Mouse (Mus musculus): ENCODE results near the gene Cpa4. TPM values are rescaled to one million over a fixed set of nuclear protein-coding genes. Genes with fewer than 3 reads are reported as not detected.

Gene Cpa4
- not detected for polyA plus RNA-seq (2012; fragmentation: generic; extraction: Trizol)
- long read RNA-seq, experiment 1 = 0 reads
- long read RNA-seq, experiment 2, partial matches to known transcripts = 0 of 1 reads
- long read RNA-seq, experiment 2, other reads (novel, unspliced or antisense) = 0 of 1 reads

- H3K4me3 ChIP-seq (ENCODE audit: insufficient read depth, poor library complexity, severe bottlenecking) = no peak within 1 kb of the TSS
- TF ChIP-seq MYOG (IDR thresholded peaks at IDR 0.05; ENCODE audit: control insufficient read depth, extremely low read depth, insufficient read length) (no peak), CTCF (IDR thresholded peaks at IDR 0.05; ENCODE audit: control insufficient read depth, insufficient read depth, insufficient read length) (no peak), MAX (IDR thresholded peaks at IDR 0.05) (no peak), USF1 (IDR thresholded peaks at IDR 0.05; ENCODE audit: low read depth) (no peak)
These were observed at the start of gene Cpa4 for GRCm38 (mm10) chr6:30568069-30568468. TSS of gene Cpa4 (plus strand) at chr6:30568369.

GRCm38 (mm10) chr6:30520400-30520799, 47.8 kb upstream of the Cpa4 start:
- H3ac ChIP-seq (ENCODE audit: control insufficient read depth, insufficient read length, low read depth) = no peak overlapping the region
- H3K27me3 ChIP-seq (ENCODE audit: control insufficient read depth, insufficient read depth, insufficient read length) = no peaks in the 10 kb centered on the region
- H3K79me2 ChIP-seq (ENCODE audit: control insufficient read depth, insufficient read depth) = no peaks in the 10 kb centered on the region
- no peak for TF ChIP-seq CTCF (IDR thresholded peaks at IDR 0.05; ENCODE audit: control insufficient read depth, insufficient read depth, insufficient read length)
- no peak for TF ChIP-seq CEBPB (IDR thresholded peaks at IDR 0.05; ENCODE audit: low read depth)
- no peak for TF ChIP-seq MAX (IDR thresholded peaks at IDR 0.05)
- TF ChIP-seq FOSL1 (IDR thresholded peaks at IDR 0.05; ENCODE audit: insufficient read depth, low read length, poor library complexity, severe bottlenecking) = no peak
- H3K4me3 ChIP-seq (ENCODE audit: insufficient read depth, poor library complexity, severe bottlenecking) = no peak overlapping the region
- no peaks in the 10 kb centered on the region for H3K36me3 ChIP-seq (ENCODE audit: control insufficient read depth, insufficient read depth)
- H3K79me3 ChIP-seq (ENCODE audit: low read depth) = no peaks in the 10 kb centered on the region

More at GRCm38 (mm10) chr6:30568069-30568468, at the start of gene Cpa4:
- Histone ChIP-seq H3ac (ENCODE audit: control insufficient read depth, insufficient read length, low read depth) (no peak within 1 kb of the TSS), H3K36me3 (ENCODE audit: control insufficient read depth, insufficient read depth) (no peaks in the 10 kb centered on the region), H3K79me2 (ENCODE audit: control insufficient read depth, insufficient read depth) (no peaks in the 10 kb centered on the region), H3K79me3 (ENCODE audit: low read depth) (no peaks in the 10 kb centered on the region), H3K27me3 (ENCODE audit: control insufficient read depth, insufficient read depth, insufficient read length) (no peaks in the 10 kb centered on the region)

- Histone ChIP-seq H3ac (ENCODE audit: control insufficient read depth, insufficient read length, low read depth) (no peak overlapping the region), H3K27me3 (ENCODE audit: control insufficient read depth, insufficient read depth, insufficient read length) (no peaks in the 10 kb centered on the region), H3K79me2 (ENCODE audit: control insufficient read depth, insufficient read depth) (no peaks in the 10 kb centered on the region), H3K4me3 (ENCODE audit: insufficient read depth, poor library complexity, severe bottlenecking) (no peak overlapping the region), H3K36me3 (ENCODE audit: control insufficient read depth, insufficient read depth) (no peaks in the 10 kb centered on the region), H3K79me3 (ENCODE audit: low read depth) (no peaks in the 10 kb centered on the region)
- TF ChIP-seq MYOG (IDR thresholded peaks at IDR 0.05; ENCODE audit: control insufficient read depth, extremely low read depth, insufficient read length) = no peak
- TF ChIP-seq USF1 (IDR thresholded peaks at IDR 0.05; ENCODE audit: low read depth) = no peak
- TF ChIP-seq CEBPB (IDR thresholded peaks at IDR 0.05; ENCODE audit: low read depth) = no peak
- no peak for TF ChIP-seq MAX (IDR thresholded peaks at IDR 0.05)
- TF ChIP-seq CTCF (IDR thresholded peaks at IDR 0.05; ENCODE audit: control insufficient read depth, insufficient read depth, insufficient read length) = no peak
- no peak for TF ChIP-seq FOSL1 (IDR thresholded peaks at IDR 0.05; ENCODE audit: insufficient read depth, low read length, poor library complexity, severe bottlenecking)
- no peak for TF ChIP-seq MYOD1 (IDR thresholded peaks at IDR 0.05; ENCODE audit: control insufficient read depth, insufficient read length, low read depth)
These were observed 42.5 kb upstream of the Cpa4 start for GRCm38 (mm10) chr6:30525456-30526332.

DNA sequence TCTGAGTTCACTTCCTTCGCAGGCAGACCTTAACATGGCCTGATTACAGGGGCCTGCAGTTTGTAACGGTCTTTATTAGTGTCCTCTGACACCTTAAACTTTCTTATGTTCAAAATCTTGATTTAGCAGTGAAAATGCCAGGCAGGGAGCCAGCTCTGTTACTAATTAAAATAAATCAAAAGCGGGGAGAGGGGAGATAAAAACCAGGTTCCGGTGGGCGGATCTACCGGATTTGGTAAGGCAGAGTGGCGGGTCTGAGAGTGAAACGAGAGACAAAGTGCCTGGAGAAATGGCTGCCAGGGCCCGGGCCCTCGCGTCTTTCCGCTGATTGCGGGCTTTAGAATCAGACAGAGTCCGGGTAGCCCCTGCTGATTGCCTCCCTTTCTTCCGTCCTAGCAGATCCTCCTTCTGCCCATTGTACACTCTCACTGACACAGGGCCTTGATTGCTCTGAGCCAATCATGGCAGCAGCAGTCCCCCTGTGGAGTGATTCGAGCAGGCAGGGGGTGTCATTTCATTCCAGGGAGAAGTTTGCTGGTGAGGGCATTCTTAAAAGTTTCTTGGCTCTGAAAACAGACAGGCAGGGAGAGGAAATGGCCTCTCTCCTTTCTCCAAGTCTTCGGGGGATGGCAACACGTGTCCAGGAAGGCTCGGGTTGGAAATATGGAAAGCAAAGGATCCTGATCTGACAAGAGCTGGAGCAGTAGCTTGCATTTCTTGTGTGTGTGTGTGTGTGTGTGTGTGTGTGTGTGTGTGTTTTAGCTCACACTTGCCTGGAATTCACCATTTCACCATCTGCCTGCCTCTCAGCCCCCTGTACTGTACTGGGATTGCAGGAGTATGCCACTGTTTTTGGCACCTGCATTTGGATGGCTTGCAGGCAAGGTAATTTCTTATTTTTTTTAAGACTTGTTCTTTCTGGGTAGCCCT, 41.3 kb upstream of the Cpa4 start:
- TF ChIP-seq CTCF (IDR thresholded peaks at IDR 0.05; ENCODE audit: control insufficient read depth, insufficient read depth, insufficient read length) = no peak
- no peak for TF ChIP-seq MAX (IDR thresholded peaks at IDR 0.05)
- TF ChIP-seq MYOD1 (IDR thresholded peaks at IDR 0.05; ENCODE audit: control insufficient read depth, insufficient read length, low read depth) = no peak
- no peak for TF ChIP-seq USF1 (IDR thresholded peaks at IDR 0.05; ENCODE audit: low read depth)
- TF ChIP-seq MYOG (IDR thresholded peaks at IDR 0.05; ENCODE audit: control insufficient read depth, extremely low read depth, insufficient read length) = no peak
- no peak for TF ChIP-seq FOSL1 (IDR thresholded peaks at IDR 0.05; ENCODE audit: insufficient read depth, low read length, poor library complexity, severe bottlenecking)
- TF ChIP-seq CEBPB (IDR thresholded peaks at IDR 0.05; ENCODE audit: low read depth) = no peak
- Histone ChIP-seq H3ac (ENCODE audit: control insufficient read depth, insufficient read length, low read depth) (no peak overlapping the region), H3K79me3 (ENCODE audit: low read depth) (no peaks in the 10 kb centered on the region), H3K4me3 (ENCODE audit: insufficient read depth, poor library complexity, severe bottlenecking) (no peak overlapping the region), H3K27me3 (ENCODE audit: control insufficient read depth, insufficient read depth, insufficient read length) (no peaks in the 10 kb centered on the region), H3K79me2 (ENCODE audit: control insufficient read depth, insufficient read depth) (no peaks in the 10 kb centered on the region), H3K36me3 (ENCODE audit: control insufficient read depth, insufficient read depth) (no peaks in the 10 kb centered on the region)

GRCm38 (mm10) chr6:30528800-30529199, 39.4 kb upstream of the Cpa4 start:
- Histone ChIP-seq H3K27me3 (ENCODE audit: control insufficient read depth, insufficient read depth, insufficient read length) (no peaks in the 10 kb centered on the region), H3K79me3 (ENCODE audit: low read depth) (no peaks in the 10 kb centered on the region), H3K79me2 (ENCODE audit: control insufficient read depth, insufficient read depth) (no peaks in the 10 kb centered on the region), H3K36me3 (ENCODE audit: control insufficient read depth, insufficient read depth) (no peaks in the 10 kb centered on the region), H3ac (ENCODE audit: control insufficient read depth, insufficient read length, low read depth) (no peak overlapping the region), H3K4me3 (ENCODE audit: insufficient read depth, poor library complexity, severe bottlenecking) (no peak overlapping the region)
- TF ChIP-seq MYOG (IDR thresholded peaks at IDR 0.05; ENCODE audit: control insufficient read depth, extremely low read depth, insufficient read length) = no peak
- no peak for TF ChIP-seq MYOD1 (IDR thresholded peaks at IDR 0.05; ENCODE audit: control insufficient read depth, insufficient read length, low read depth)
- no peak for TF ChIP-seq CEBPB (IDR thresholded peaks at IDR 0.05; ENCODE audit: low read depth)
- no peak for TF ChIP-seq MAX (IDR thresholded peaks at IDR 0.05)
- TF ChIP-seq CTCF (IDR thresholded peaks at IDR 0.05; ENCODE audit: control insufficient read depth, insufficient read depth, insufficient read length) = no peak
- TF ChIP-seq FOSL1 (IDR thresholded peaks at IDR 0.05; ENCODE audit: insufficient read depth, low read length, poor library complexity, severe bottlenecking) = no peak
- TF ChIP-seq USF1 (IDR thresholded peaks at IDR 0.05; ENCODE audit: low read depth) = no peak
